12 mouse cellular contexts compared by ENCODE assay signal in the genomic region with DNA sequence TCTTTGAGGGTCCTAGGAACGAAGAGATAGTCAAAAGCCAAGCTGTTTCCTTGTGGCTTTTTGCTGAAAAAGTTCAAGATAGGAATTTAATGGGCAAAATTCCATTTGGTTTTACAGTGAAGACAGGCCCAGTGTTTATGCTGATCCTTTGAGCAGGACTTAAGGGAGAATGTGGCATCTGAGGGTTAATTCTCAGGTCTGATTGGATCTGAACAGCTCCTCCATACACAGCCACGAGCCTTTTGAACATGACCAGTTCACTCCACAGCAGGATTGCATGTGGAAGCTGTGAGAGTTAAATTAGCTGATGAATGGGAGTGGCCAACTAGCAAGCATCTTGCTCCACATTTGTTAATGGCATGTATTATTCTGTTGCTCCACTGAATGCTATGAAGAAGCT.
DNase-seq lines count a peak whose midpoint lies in the region; ATAC-seq and TF ChIP-seq lines count a peak whose summit lies in the region.
"Had no signal": no experiment of that assay in that cellular context is flagged by ENCODE, and none has a peak within 500 bp of the region (broad histone marks: within the 10 kb centered on the region; RNA-seq: fewer than 3 reads in every experiment).

No protein-coding gene starts in this region.

- H3K27ac ChIP-seq in lung, embryonic 15.5 days = peak overlapping the region; percentile 39
- no peak overlapping the region for H3K27ac ChIP-seq in forebrain, embryonic 15.5 days (replicated peaks)
- peak overlapping the region; percentile 40; the same call in 1 of the 2 replicates for H3K27ac ChIP-seq in limb, embryonic 13.5 days

- no peak for TF ChIP-seq POLR2A in lung, adult 2 months (IDR thresholded peaks at IDR 0.05; ENCODE audit: borderline replicate concordance, extremely low read depth, low read depth, low read length)

- no peaks in the 10 kb centered on the region for H3K36me3 ChIP-seq in lung, embryonic 15.5 days
- H3K36me3 ChIP-seq in forebrain, embryonic 15.5 days = no peaks in the 10 kb centered on the region
- no peaks in the 10 kb centered on the region for H3K36me3 ChIP-seq in limb, embryonic 13.5 days

- DNase-seq in lung, adult 2 months = no peak
- DNase-seq in retina, postnatal 1 day = peak; percentile 51
- DNase-seq in left cerebral cortex, adult 8-10 months (ENCODE audit: low spot score in 2 of 2) = no peak
- DNase-seq in right cerebral cortex, adult 2 months (ENCODE audit: low spot score in 2 of 2) = no peak
- DNase-seq: cerebellum, adult 8-10 months; kidney, adult 2 months; spleen, adult 18-20 months had no signal

- H3K4me2 ChIP-seq in lung, embryonic 15.5 days = peak overlapping the region; percentile 25; the same call in 1 of the 2 replicates
- 0 out of 2 replicates have a peak overlapping the region, but pooled peaks have one; percentile 17 for H3K4me2 ChIP-seq in forebrain, embryonic 15.5 days (replicated peaks)
- peak overlapping the region; percentile 46 for H3K4me2 ChIP-seq in limb, embryonic 13.5 days (replicated peaks)

- H3K9ac ChIP-seq in lung, embryonic 15.5 days = no peak overlapping the region
- no peak overlapping the region for H3K9ac ChIP-seq in forebrain, embryonic 15.5 days (replicated peaks)
- no peak overlapping the region for H3K9ac ChIP-seq in limb, embryonic 13.5 days

- TF ChIP-seq CTCF in lung, adult 2 months (IDR thresholded peaks at IDR 0.05; ENCODE audit: insufficient read depth, low read length) = no peak

- H3K4me3 ChIP-seq in lung, embryonic 15.5 days = no peak overlapping the region
- H3K4me3 ChIP-seq in lung, adult 2 months (replicated peaks; ENCODE audit: extremely low read depth, low read depth, low read length) = no peak overlapping the region
- H3K4me3 ChIP-seq in forebrain, embryonic 15.5 days = 0 out of 2 replicates have a peak overlapping the region, but pooled peaks have one; percentile 1
- no peak overlapping the region for H3K4me3 ChIP-seq in limb, embryonic 13.5 days
- H3K4me3 ChIP-seq: megakaryocyte, embryonic 14.5 days had no signal

- 23% methylated on average over 2 of the region's 2 CpGs for WGBS in lung, embryonic 15.5 days
- WGBS in lung, adult 2 months = 29% methylated on average over 2 of the region's 2 CpGs
- 7% methylated on average over 2 of the region's 2 CpGs for WGBS in forebrain, embryonic 15.5 days
- 5% methylated on average over 2 of the region's 2 CpGs for WGBS in limb, embryonic 13.5 days

- peaks cover 10% of the 10 kb centered on the region for H3K4me1 ChIP-seq in lung, embryonic 15.5 days
- no peaks in the 10 kb centered on the region for H3K4me1 ChIP-seq in lung, adult 2 months (ENCODE audit: control insufficient read depth, insufficient read depth, low read length)
- peaks cover 9% of the 10 kb centered on the region for H3K4me1 ChIP-seq in forebrain, embryonic 15.5 days
- peaks cover 31% of the 10 kb centered on the region for H3K4me1 ChIP-seq in limb, embryonic 13.5 days
- H3K4me1 ChIP-seq: megakaryocyte, embryonic 14.5 days had no signal

- no peaks in the 10 kb centered on the region for H3K27me3 ChIP-seq in lung, embryonic 15.5 days
- H3K27me3 ChIP-seq in forebrain, embryonic 15.5 days = no peaks in the 10 kb centered on the region
- H3K27me3 ChIP-seq in limb, embryonic 13.5 days = no peaks in the 10 kb centered on the region
- H3K27me3 ChIP-seq: megakaryocyte, embryonic 14.5 days had no signal

- no peaks in the 10 kb centered on the region for H3K9me3 ChIP-seq in lung, embryonic 15.5 days
- no peaks in the 10 kb centered on the region for H3K9me3 ChIP-seq in forebrain, embryonic 15.5 days
- 0 out of 2 replicates have a peak, but pooled peaks cover 3% of the 10 kb centered on the region for H3K9me3 ChIP-seq in limb, embryonic 13.5 days
- H3K9me3 ChIP-seq: megakaryocyte, embryonic 14.5 days had no signal

- ATAC-seq in lung, embryonic 15.5 days (ENCODE audit: borderline replicate concordance, extremely low read depth, low FRiP score, low TSS enrichment) = peak; percentile 49; the same call in 1 of the 2 replicates
- ATAC-seq in forebrain, embryonic 15.5 days (replicated peaks) = no peak; the same call in 1 of the 2 replicates
- ATAC-seq in limb, embryonic 13.5 days (ENCODE audit: low FRiP score, low read depth) = peak; percentile 75; the same call in 1 of the 2 replicates
- ATAC-seq in inflammation-experienced regulatory T-cells, adult 6 months = no peak

Comparison
In these comparisons a context has a peak if more than half of its experiments do, and no peak if none do; other contexts are left out.
1. ATAC-seq: peak in lung, embryonic 15.5 days (single experiment) and limb, embryonic 13.5 days (single experiment); none in forebrain, embryonic 15.5 days (single experiment) and inflammation-experienced regulatory T-cells, adult 6 months (single experiment).
2. Peak in every context shown above with its lines, with median percentiles within 50 percentile points of each other: H3K4me2 ChIP-seq.